Mouse (Mus musculus): ENCODE measurements around the gene Chchd6. TPM values are rescaled to one million over a fixed set of nuclear protein-coding genes. Genes with fewer than 3 reads are reported as not detected.

Chchd6 gene
- total RNA-seq, 4 experiments from 2014 or later: 75.6 to 85.2 (median 78.1) TPM

DNA sequence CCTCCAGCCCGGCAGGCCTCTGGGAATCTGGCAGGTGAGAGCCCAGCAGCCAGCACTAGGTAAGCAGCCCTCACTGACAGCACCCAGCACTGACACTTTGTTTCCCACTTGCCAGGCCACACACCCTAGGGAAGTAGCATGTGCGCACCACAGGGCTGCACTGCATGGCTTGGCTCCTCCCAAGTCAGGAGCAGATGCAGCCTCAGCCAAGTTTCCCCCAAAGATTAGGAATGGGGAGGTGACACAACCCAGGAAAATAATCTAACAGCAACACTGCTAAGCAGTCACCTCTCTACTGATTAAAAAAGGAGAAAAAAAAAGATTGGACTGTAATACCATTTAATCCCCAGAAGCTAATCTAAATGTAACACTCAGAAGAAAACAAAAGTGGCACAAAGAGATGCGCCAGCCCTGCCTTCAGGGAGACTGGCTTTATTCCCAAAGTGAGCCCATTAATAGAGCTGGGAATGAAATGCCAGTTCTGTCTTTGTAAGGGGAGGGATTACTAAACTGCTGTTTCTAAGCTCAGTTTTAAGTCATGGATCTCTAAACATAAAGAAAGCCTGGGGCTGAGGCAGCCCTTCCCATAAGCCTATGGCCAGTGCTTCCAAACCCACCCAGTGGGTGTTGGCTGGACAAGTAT lies 188.1 kb downstream of the Chchd6 start:
- DNase-seq (ENCODE audit: low spot score in 2 of 2): no peak

DNA sequence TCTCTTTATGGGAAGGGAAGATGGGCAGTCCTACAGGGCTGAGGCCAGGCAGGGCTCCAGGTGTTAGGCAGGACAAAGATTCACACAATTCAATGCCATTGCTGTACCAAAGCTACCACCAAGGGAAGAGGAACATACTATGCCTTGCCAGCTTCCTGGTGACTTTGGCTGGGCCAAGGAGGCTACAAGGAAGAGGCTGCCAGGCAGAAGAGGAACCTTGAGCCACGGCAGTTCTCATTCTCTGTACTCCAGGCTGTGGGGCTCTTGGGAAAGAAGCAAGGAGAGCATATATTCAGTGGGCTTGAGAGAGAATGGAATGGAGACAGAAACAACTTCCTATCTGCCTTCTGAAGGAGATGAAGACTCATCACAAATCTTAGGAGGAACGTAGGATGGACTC lies 190.5 kb downstream of the Chchd6 start:
- no peak for DNase-seq (ENCODE audit: low spot score in 2 of 2)

DNA sequence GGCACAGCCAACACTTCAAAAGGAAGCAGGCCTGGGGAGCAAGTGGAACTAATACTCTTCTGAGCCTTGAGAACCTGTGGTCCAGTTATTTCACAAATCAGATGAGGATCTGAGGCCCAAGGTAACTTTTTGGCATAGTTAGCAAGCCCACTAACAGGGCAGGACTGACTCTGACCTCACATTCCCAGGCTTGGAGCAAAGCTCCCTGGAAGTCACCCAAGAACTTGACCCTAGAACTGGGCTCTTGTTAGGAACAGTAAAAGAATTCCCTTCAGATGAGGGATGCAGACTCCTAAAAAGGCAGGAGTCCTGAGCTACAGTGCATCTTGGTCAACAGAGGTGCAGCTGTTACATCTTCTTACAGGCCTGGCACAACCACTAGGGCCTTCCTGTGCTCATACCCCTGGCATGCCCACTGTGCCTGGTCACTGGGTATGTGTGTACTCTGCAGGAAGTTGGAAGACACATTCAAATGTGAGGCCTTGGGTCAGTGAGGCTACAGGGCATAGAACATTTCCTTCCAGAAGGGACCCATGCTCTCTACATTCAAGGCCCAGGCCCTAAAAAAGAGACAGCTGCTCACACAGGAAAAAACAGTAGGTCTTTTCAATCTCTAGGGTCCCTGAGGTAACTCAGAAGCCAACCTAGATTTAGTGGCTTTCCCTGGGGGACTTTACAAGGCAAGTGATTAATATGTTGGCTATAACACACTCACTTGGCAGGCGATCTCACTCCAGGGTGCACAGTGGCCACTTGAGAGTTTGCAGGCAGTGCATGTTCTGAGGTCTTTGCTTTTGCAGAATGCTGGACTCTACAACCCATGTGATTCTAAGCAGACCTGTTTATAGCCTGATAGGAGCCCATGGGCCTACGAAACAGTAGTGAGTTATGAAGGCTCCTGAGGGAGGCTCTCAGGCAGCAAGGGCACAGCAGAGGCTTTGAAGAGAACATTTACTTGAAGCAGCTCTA lies 191.9 kb downstream of the Chchd6 start:
- no peak for DNase-seq (ENCODE audit: low spot score in 2 of 2)

DNA sequence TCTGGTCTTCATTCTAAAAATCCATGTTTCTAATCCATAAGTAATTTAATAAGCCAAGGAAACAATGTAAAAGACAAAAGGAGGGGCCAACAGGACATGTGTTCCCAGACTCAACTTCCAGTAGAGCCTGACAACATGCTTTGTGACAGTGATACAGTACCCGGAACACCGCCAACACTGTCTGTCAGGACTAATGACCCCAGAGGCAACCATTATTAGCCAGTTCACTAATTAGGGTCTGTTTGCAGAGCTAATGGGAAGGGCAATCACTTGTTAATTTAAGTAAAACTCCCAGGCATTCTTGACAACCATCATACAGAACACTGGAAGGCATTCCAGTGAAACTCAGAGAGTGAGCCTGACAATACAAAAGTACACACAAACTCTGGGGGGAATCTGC lies 193.0 kb downstream of the Chchd6 start:
- DNase-seq (ENCODE audit: low spot score in 2 of 2): no peak

DNA sequence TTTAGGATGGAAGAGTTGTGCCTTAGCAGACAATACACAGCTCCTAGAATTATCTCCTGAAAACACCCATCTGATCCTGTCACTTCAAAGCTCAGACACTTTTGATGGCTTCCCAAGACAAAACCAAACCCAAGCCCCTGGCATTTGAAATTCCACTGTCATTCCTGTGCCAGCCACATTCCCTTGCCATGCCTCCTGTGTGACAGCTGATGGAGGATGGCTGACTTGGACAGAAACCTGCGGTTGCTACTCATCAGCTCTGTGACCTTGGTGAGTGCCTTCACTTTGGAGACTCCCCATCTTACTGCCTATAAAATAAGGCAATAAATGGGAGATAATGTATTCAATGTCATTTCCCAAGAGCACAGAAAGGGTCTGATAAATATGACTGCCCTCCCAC lies 195.9 kb downstream of the Chchd6 start:
- DNase-seq (ENCODE audit: low spot score in 2 of 2): no peak

DNA sequence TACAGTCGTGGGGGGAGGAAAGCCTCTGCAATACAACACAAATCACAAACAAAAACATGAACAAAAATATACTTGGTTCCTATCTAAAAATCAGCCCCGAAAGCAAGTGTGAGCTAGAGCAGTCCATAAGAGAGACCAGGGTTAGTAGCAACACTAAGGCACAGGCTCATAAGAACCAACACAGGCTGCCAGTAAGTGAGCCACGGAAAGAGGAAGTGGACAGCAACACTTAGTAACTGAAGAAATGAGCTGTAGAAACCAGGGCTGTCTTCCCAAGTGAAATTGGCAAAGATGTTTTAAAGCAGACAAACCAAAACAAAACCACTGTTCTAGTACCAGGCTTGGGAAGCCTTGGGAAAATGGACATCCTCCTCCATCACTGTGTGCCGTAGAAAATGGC lies 197.5 kb downstream of the Chchd6 start:
- DNase-seq (ENCODE audit: low spot score in 2 of 2): no peak

DNA sequence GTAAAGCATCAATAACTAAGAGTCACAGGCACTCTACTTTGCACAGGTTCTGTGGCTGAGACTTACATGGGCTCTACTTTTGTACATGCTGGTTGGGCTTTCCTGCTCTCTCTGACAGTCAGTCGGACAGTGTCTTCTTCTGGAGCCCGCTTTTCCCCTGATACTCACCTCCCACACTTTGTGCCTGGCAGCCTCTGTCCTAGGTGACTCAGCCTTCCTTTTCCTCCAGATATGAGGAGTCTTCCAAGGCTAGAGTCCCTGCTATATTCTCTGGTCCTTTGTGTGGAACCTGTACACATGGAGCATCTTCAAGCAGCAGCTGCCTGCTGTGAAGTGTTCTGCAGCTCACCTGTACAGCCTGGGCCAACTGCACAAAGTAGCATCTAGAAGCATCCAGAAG lies 201.6 kb downstream of the Chchd6 start:
- no peak for DNase-seq (ENCODE audit: low spot score in 2 of 2)

DNA sequence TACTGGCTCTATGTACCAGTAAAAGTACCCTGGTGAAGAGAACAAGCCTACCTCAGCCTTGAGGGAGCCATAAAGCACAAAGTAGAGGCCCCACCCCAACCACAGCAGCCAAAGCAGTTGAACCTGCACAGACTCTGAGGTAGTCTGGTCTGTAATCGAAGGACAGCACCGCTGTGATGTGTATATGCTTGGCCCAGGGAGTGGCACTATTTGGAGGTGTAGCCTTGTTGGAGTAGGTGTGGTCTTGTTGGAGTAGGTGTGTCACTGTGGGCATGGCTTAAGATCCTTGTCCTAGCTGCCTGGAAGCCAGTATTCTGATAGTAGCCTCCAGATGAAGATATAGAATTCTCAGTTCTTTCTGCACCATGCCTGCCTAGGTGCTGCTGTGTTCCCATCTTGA lies 203.2 kb downstream of the Chchd6 start:
- no peak for DNase-seq (ENCODE audit: low spot score in 2 of 2)

DNA sequence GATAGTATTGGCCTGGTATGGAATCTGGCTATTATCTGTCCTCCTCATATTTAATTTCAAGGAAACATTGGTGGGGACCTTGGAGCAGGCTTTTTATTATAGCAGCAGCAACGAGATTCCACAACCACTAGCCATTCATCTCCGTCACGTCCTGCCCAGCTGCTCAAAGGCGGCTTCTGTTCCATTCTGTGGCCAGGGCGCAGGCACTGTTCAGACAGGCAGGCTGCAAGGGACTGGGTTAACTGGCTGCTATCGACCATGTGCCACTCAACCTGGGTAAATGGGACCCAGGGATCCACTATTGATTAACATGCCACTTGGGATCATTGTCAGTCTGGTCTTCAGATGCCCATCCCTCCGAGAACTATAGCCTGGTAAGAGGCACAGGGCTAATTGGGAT lies 205.7 kb downstream of the Chchd6 start:
- no peak for DNase-seq (ENCODE audit: low spot score in 2 of 2)

DNA sequence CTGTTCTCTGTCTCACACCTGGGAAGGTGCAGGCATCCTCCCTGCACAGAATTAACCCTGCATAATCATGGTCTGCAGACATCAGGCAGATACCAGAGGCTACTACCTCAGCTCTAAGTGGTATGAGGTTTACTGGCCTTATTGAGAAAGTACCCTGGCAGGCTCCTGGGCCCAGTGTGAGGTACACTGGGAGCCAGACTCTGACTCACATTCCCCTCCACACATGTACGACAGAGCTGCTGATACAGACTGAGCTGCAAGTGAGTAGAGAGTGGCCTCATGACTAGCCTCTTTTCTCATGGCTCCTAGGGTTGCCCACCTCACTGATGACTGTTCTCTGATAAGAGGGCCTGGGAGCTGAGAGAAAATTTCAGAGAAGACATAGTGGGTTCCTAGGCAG lies 208.5 kb downstream of the Chchd6 start:
- DNase-seq (ENCODE audit: low spot score in 2 of 2): no peak

DNA sequence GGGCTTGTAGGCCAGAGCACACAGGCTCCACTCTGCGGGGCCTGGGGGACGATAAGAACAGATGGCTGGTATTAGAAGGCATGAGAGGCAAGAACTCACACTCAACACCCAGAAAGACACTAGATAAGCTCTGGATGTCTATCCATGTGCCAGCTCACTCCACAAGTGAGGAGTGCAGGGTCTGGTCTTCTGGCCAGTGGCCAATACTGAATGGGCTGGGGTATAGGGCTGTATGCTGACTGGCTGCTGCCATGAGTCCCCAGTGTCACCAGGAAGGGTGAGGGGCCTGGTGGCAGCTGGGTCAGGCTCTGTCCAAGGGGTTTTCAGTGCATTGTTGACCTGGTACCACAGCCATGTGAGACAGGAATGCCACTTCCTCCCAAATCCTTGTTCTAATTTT lies 210.8 kb downstream of the Chchd6 start:
- DNase-seq (ENCODE audit: low spot score in 2 of 2): no peak

DNA sequence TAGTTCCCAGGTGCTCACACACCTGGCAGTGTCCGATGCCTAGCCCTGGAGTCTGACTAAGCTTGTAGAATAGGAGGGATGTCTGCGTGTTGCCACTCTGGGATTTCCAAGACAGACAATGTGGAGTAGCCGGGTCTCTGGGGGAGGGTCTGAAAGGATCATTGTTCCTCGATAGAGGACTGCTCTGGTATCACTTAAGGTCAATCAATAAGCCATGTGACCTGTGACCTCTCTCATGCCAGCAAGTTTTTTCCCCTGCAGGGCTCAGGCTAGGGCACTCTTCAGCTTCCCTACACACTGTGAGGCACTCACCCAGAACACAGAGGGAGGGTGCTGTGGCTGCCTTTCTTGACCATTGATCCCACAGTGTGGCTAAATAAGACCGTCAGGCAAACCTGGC lies 213.6 kb downstream of the Chchd6 start:
- DNase-seq (ENCODE audit: low spot score in 2 of 2): no peak

DNA sequence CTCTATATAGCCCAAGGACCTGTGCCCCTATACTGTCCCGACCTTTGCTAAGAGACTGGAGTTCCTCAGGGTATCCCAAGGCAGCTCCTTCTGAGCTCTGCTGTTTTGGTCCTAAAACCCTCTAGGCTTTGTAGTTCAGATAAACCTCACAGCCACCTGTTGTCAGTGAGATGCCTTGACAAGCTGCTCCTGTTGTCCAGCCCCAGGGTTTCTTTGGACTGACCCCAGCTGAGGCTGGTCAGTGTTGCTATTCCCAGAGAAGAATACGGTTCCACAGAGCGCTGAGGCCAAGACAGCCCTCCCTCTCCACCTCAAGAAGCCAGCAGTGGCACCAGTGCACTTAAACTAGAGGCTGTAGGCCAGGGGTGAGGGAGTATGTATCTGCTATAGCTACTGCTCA lies 214.3 kb downstream of the Chchd6 start:
- no peak for DNase-seq (ENCODE audit: low spot score in 2 of 2)

DNA sequence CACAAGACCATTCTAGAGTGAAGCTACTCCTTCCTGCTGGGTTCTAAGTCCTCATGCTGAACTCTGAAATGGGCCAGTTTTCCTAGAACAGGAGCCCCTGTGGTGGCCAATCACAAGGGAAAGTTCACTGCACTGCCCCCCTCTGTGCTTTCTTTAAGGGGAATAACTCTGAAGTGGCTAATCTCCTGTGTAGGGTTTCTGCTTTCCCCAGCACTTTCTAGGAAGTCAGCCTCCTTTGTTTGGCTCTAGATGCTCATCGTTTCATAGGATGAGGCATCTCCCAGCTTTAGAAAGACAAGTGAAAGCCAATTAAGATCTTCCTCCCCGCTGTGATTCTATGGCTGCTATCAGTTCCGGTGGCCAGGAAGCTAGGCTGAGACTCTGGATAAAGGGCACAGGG lies 214.7 kb downstream of the Chchd6 start:
- no peak for DNase-seq (ENCODE audit: low spot score in 2 of 2)

DNA sequence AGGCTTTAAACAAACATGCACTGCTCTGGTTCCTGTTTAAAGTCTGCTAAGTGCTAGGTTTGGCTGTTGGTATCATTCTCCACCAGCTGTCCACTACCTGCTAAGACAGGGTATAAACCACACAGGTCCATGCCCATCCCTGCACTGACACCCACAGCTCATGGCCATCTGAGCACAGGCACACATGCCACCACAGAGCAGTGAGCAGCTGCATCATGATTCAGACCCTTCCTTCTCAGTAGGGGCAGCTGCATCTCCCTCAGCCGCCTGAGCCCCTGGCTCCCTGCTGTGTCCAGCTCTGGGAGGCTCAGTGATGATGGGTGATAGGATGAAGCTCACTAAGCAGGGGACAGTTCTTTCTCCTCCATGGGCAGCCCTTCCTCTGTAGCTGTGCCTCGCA lies 217.2 kb downstream of the Chchd6 start:
- DNase-seq (ENCODE audit: low spot score in 2 of 2): no peak

DNA sequence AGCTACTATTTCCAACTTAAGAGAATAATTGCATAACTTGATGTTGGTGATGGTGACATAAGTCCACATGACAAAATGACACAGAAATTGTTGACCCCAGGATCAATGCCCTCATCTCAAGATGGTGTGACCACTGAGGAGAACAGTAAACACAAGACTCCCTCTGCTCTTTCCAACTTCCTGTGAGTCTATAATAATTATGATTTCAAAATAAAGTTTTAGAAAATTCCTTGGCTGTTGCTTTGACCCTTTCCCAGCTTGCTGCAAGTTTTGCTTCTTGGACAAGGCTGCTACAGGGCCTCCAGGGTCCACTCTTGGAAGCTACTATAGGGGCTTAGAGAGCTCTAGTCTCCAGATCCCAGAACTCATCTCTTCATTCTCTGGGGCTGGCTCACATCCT lies 226.6 kb downstream of the Chchd6 start:
- DNase-seq (ENCODE audit: low spot score in 2 of 2): no peak

DNA sequence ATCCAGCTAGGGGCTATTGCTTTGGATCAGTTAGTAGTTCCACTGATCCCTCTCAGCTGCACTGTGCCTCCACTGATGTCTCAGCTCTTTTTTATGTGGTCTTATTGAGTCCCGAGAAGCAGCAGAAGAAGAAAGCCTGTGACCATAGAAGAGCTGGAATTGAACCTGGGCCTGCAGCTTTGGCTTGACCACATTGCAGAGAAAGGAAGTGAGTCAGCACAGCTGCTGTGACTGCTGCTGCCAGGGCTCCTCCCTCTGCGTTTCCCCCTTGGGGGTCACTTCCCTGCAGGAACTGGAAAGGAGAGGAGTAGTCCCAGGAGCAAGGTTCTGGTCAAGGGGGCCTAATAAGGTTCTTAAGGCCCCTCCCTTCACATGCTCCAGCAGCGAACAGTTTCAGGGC lies 231.1 kb downstream of the Chchd6 start:
- DNase-seq (ENCODE audit: low spot score in 2 of 2): no peak

DNA sequence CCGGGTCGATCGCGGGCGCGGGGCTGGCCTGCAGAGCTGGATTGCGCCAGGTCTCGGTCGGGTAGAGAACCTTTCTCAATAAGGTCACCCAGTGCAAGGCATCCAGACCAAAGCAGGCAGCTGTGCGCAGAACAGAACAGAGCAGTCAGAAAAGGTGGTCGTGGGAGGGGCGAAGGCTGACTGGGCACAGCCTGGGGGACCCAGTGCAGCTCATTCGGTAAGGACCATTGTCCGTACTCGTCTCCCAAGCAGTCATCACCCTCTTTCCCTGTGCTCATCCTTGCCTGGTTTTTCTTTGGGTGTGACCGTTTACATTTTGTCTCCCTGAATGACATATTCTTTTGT lies 232.4 kb downstream of the Chchd6 start:
- DNase-seq (ENCODE audit: low spot score in 2 of 2): no peak

DNA sequence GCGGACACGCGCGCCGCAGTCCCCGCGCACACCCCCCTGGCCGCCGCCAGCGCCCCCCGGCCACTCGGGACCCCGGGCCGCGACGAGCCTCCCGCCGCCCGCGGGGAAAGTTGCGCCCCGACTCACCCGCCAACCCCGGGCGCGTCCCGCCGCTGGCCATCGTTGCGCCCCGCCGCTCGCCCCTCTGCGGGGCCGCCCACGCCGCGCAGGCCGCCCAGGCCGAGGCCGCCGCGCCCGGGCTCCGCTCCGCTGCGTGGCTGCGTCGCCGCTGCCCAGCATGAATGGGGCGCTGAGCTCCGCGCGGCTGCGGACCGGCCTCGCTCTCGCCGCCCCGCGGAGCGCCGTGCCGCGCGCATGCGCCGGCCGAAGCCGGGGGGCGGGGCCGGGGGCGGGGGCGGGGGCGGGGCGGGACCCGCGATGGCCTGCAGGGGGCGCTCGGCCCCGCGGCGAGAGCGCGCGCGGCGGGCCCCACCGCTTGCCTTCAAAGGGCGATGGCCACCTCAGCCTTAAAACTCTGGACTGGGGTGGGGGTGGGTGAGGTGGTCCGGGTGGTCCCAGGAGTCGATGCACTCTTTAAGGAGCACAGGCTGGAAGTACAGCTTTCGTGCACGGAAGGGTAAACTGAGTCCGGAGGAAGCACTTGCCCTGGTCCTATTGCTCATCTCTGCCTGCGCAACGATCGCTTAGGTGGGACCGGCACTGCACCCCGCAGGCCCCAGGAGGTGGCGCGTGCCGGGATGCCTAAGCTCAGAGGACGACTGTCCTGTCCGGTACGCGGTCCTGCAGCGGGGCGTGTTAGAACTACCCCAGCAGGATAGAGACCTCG lies 233.0 kb downstream of the Chchd6 start, which contains the start of gene Plxna1:
Plxna1 (minus strand) TSS at position 340 of the 826 bp plus-strand sequence.
- DNase-seq (ENCODE audit: low spot score in 2 of 2): peak in 1 of 2 experiments; percentile 55

DNA sequence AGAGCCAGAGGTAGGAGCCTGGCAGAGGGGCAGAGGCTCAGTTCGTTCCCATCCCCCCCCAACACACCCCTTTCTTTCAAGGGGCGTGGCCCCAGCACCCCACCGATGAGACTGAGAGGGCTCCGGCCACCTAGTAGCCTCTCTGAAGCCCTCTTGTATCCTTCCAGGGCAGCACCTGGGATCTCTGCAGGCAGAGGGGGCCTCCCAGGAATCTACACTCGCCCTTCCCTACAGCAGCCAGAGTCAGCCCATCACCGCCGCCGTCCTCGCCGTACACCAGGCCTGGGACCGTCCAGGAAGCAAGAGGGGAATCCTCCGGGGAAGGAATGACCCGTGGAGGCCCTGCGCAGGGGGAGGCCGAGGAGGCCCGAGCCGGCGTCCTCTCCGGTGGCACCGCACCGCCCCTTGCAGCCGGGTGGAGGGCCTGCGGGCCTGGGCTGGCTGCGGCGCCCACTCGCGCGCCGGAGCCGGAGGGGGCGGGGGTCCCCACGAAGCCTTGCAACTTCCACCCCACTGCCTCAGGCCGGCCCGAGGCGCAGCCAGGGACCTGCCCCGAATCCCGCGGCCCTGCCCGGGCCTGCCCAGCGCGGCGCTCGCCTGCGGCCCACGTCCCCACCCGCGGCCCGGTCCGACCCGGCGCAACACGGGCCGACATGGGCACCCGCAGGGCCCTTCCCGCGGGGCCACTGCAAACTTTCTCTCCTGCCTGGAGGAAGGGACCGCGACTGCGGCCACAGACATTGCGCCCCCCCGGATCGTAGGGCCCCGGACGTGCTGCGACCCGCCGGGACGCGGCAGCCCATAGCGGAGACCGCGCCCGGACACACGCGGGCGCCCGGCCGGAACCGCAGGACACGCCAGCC lies 233.8 kb downstream of the Chchd6 start:
- no peak for DNase-seq (ENCODE audit: low spot score in 2 of 2)

Data from left cerebral cortex, adult 8-10 months (tissue).